Mouse (Mus musculus) intestine, embryonic 16.5 days (tissue): ENCODE measurements at regions not wholly inside any gene's neighbourhood (a gene's known extent, or its start where the extent isn't known, plus 50 kb on each side); places are given as distances from the start of the nearest gene placed in this dataset.

Source experiments
- ATAC-seq: fragments of 200-750 bp; cut with Nextera tagmentation; 2 replicates; pipeline ENCODE4 v1.8.0; 2017; ENCODE audit warnings: moderate TSS enrichment, moderate library complexity
- H3K27ac ChIP-seq: fragments of 300-500 bp; sonication (generic); 2 replicates; pipeline ENCODE4 v1.5.1; 2014; ENCODE audit warnings: mild to moderate bottlenecking, low read length
- H3K27me3 ChIP-seq: fragments of 300-500 bp; sonication (generic); replicated peaks from 2 replicates; pipeline ENCODE4 v1.6.1; 2014; ENCODE audit warnings: low read length, control low read depth, mixed read lengths; ENCODE audit not compliant: control insufficient read depth, insufficient read depth
- H3K36me3 ChIP-seq: fragments of 300-500 bp; sonication (generic); 2 replicates; pipeline ENCODE4 v1.6.1; 2014; ENCODE audit warnings: low read length, control low read depth; ENCODE audit not compliant: control insufficient read depth, insufficient read depth
- H3K4me1 ChIP-seq: fragments of 300-500 bp; sonication (generic); 2 replicates; pipeline ENCODE4 v1.6.1; 2014; ENCODE audit warnings: low read length, control low read depth, mixed read lengths; ENCODE audit not compliant: control insufficient read depth, insufficient read depth
- H3K4me2 ChIP-seq: fragments of 300-500 bp; sonication (generic); 2 replicates; pipeline ENCODE4 v1.6.1; 2014; ENCODE audit warnings: low read depth, low read length, control low read depth
- H3K4me3 ChIP-seq: fragments of 300-500 bp; sonication (generic); 2 replicates; pipeline ENCODE4 v1.5.1; 2014; ENCODE audit warnings: mild to moderate bottlenecking, low read length
- H3K9ac ChIP-seq: fragments of 300-500 bp; sonication (generic); 2 replicates; pipeline ENCODE4 v1.6.1; 2014; ENCODE audit warnings: low read depth, low read length
- H3K9me3 ChIP-seq: fragments of 300-500 bp; sonication (generic); 2 replicates; pipeline ENCODE4 v1.6.1; 2016; ENCODE audit warnings: low read length, control low read depth; ENCODE audit not compliant: control insufficient read depth
- WGBS: fragments of 180-500 bp; shearing (Covaris S2); extraction: QIAGEN DNeasy Blood & Tissue Kit; methylation state at CpG from one replicate; pipeline ENCODE4 v1.1.7; 2014; 5-methylcytosine and 5-hydroxymethylcytosine counted together

DNA sequence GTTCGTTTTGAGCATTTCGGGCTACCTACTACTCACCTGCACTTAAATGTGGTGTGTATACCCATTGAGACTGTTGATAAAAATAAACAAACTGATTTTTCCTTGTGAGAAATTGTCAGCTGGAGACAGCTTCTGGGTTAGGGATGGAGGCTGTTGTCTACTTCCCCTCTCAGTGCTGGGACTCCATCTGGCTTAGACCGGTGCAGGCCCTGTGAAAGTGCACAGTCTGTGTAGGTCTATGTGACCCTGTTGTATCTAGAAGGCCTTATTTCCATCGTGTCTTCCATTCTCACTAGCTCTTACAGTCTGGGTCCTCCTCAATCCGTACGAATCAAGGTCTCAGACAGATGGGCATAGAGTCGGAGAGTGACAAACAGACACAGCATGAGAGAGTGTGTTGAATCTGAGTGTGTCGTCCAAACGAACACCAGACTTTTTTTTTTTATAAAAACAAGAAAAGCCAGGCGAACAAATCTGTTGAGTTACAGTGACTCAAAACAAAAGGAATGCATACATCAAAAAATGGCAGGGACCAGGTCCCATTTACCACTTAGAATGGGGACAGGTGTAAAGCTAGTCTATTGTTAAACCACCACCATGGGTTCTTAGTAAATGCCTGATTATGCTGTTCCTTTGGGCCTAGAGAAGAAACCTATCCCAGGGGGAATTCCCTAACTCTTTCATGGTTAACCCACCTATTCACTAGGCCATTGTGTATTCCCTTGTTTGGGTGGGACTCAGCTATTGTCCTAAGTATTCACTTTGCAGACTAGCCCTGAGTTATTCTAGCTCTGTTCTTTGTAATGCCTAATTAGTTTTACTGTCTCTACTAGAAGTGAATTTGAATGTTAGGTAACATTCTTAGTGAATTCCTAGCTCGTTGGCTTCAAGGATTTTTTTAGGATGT is 69.1 kb upstream of the Pax1 start:
- H3K27ac ChIP-seq = no peak overlapping the region
- WGBS = 65% methylated on average over 11 of the region's 11 CpGs
- no peak for ATAC-seq
- no peak overlapping the region for H3K9ac ChIP-seq
- no peaks in the 10 kb centered on the region for H3K27me3 ChIP-seq
- no peak overlapping the region for H3K4me2 ChIP-seq
- no peaks in the 10 kb centered on the region for H3K4me1 ChIP-seq
- H3K4me3 ChIP-seq = no peak overlapping the region
- no peaks in the 10 kb centered on the region for H3K9me3 ChIP-seq
- H3K36me3 ChIP-seq = no peaks in the 10 kb centered on the region

DNA sequence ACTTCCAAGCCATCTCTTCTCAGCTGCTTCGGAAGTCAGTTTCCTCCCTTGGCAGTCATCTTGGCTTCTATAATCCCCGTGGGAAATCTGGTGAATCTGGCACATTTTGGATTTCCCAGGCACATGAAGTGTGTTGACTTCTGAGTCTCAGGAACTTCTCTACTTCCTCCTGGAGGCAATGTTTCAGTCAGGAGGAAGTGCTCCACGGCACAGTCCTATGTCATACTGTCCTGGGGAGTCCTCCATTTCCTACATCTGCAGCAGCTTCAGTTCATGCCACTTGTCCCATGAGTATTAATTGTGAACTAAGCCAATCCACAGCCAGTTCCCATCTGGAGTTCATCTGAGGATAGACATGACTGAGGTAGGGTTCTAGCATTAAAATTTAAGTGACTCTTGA is 78.3 kb upstream of the Pax1 start:
- no peak for ATAC-seq
- Histone ChIP-seq H3K36me3 (no peaks in the 10 kb centered on the region), H3K4me3 (no peak overlapping the region), H3K27me3 (no peaks in the 10 kb centered on the region), H3K4me2 (no peak overlapping the region), H3K9ac (no peak overlapping the region), H3K4me1 (no peaks in the 10 kb centered on the region), H3K9me3 (no peaks in the 10 kb centered on the region), H3K27ac (no peak overlapping the region)
- 65% methylated on average over 3 of the region's 3 CpGs for WGBS

DNA sequence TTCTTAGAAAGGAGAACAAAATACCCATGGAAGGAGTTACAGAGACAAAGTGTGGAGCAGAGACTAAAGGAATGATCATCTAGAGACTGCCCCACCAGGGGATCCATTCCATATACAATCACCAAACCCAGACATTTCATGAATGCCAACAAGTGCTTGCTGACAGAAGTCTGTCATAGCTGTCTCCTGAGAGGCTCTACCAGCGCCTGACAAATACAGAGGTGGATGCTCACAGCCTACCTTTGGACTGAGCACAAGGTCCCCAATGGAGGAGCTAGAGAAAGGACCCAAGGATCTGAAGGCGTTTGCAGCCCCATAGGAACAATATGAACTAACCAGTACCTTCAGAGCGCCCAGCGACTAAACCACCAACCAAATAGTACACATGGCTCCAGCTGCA is 83.6 kb upstream of the Nkx2-2 start:
- Histone ChIP-seq H3K36me3 (no peaks in the 10 kb centered on the region), H3K4me2 (no peak overlapping the region), H3K9ac (no peak overlapping the region), H3K9me3 (no peaks in the 10 kb centered on the region), H3K4me3 (no peak overlapping the region), H3K27me3 (no peaks in the 10 kb centered on the region), H3K27ac (no peak overlapping the region), H3K4me1 (no peaks in the 10 kb centered on the region)
- no peak for ATAC-seq
- 81% methylated on average over 4 of the region's 4 CpGs for WGBS

DNA sequence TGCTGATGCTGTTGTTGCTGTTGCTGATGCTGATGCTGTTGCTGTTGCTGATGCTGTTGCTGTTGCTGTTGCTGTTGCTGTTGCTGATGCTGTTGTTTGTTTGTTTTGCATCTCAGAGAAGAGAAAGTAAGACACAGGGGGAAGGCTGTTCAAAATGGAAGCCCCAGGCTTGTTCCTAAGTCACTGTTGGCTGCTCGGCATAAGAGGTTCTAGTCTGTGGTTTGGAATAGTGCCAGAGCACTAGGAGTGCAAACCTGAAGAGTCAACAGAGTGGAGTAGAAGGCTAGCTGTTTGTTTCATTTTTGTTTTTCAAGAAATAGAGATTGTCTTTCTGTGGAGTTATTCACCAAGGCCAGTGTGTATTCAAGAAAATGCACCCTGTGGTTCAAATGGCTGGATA is 75.1 kb upstream of the Nkx2-2 start:
- Histone ChIP-seq H3K4me2 (no peak overlapping the region), H3K4me1 (no peaks in the 10 kb centered on the region), H3K27me3 (no peaks in the 10 kb centered on the region), H3K4me3 (no peak overlapping the region), H3K36me3 (no peaks in the 10 kb centered on the region), H3K9ac (no peak overlapping the region), H3K27ac (no peak overlapping the region), H3K9me3 (no peaks in the 10 kb centered on the region)
- 47% methylated on average over 1 of the region's 1 CpGs for WGBS
- ATAC-seq = no peak

DNA sequence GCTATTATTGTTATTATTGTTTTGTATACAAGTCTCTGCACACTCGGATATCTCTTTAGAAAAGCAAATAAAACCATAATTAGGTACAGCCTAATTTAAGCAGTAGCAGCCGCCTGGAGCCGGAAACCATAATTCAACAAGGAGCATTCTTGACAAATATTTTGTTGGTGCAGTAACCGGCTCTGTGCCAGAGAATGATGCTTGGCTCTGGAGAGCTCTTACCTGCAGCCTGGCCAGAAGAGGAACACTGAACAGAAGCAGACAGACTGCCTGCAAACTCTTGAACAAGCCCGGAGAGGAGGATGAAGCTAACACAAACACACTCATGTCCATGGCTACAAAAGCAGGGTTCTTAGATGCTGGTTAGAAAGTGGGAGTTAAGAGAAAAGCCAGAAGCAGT is 73.9 kb upstream of the Nkx2-2 start:
- no peak overlapping the region for H3K4me2 ChIP-seq
- H3K9me3 ChIP-seq = no peaks in the 10 kb centered on the region
- H3K4me3 ChIP-seq = no peak overlapping the region
- no peak for ATAC-seq
- no peak overlapping the region for H3K9ac ChIP-seq
- no peaks in the 10 kb centered on the region for H3K36me3 ChIP-seq
- no peaks in the 10 kb centered on the region for H3K4me1 ChIP-seq
- no peak overlapping the region for H3K27ac ChIP-seq
- WGBS = 59% methylated on average over 5 of the region's 5 CpGs
- H3K27me3 ChIP-seq = no peaks in the 10 kb centered on the region

DNA sequence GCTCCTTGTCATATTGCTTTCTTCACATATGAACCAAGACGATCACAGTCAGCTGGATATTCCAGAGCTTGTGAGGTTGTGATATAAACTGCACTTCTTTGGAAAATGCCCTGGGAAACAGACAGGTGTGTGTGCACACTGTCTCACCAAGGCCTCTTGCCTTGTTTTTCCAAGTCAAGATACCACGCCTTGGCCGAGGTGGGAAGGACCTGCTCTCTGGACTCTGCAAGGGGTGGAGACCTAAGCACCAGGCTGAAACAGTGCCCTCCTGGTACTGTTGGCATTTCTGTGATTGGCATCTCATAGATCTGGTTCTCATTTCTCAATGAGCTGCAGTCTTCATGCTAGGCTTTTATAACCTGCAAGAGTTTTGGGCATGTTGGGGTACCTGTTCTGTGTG is 73.2 kb upstream of the Nkx2-2 start:
- H3K36me3 ChIP-seq = no peaks in the 10 kb centered on the region
- H3K4me2 ChIP-seq = no peak overlapping the region
- 70% methylated on average over 3 of the region's 3 CpGs for WGBS
- no peaks in the 10 kb centered on the region for H3K9me3 ChIP-seq
- H3K9ac ChIP-seq = no peak overlapping the region
- no peak overlapping the region for H3K27ac ChIP-seq
- no peaks in the 10 kb centered on the region for H3K27me3 ChIP-seq
- peak; percentile 55; the same call in 1 of the 2 replicates for ATAC-seq
- H3K4me3 ChIP-seq = no peak overlapping the region
- no peaks in the 10 kb centered on the region for H3K4me1 ChIP-seq

DNA sequence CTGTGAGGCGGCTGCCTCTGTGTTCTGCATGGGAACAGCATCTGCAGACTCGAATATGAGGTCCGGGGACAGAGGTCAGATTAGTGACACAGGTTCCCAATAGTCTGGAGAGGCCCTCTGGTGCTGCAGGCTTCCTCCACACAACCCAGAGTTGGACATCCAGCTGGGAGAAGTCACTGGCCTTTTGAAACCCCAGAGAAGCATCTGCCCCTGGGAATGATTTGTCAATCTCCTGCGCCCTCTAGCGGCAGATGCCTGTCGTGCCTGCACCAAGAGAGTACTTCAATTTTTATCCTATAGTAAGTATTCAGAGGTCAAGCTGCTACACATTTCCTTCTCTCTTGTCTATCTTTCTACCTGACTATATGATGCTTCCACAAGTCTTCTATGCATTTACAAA is 62.7 kb upstream of the Nkx2-2 start:
- Histone ChIP-seq H3K27ac (no peak overlapping the region), H3K9me3 (no peaks in the 10 kb centered on the region), H3K9ac (no peak overlapping the region), H3K36me3 (no peaks in the 10 kb centered on the region), H3K4me3 (no peak overlapping the region), H3K4me2 (no peak overlapping the region), H3K27me3 (no peaks in the 10 kb centered on the region), H3K4me1 (no peaks in the 10 kb centered on the region)
- ATAC-seq = peak; percentile 50; the same call in 1 of the 2 replicates
- 20% methylated on average over 6 of the region's 6 CpGs for WGBS

DNA sequence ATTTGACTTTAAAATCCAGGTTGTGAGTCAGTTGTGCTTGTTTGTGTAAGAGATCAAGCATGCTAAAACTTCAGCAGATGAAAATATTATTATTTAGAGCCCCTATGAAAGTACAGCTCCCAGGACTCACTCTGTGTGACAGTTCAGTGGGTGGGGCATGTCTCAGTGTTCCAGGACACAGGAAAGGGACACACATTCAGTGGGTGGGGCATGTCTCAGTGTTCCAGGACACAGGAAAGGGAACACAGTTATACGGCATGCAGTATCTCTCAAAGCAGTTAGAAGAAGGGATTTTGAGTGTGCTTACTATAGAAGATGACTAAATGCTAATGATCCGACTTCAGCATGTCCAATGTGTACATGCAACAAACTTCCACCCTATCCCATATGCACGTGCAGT is 60.9 kb upstream of the Nkx2-2 start:
- WGBS = 66% methylated on average over 3 of the region's 3 CpGs
- Histone ChIP-seq H3K4me1 (no peaks in the 10 kb centered on the region), H3K4me3 (no peak overlapping the region), H3K27me3 (no peaks in the 10 kb centered on the region), H3K9me3 (no peaks in the 10 kb centered on the region), H3K27ac (no peak overlapping the region), H3K4me2 (no peak overlapping the region), H3K36me3 (no peaks in the 10 kb centered on the region), H3K9ac (no peak overlapping the region)
- ATAC-seq = no peak

DNA sequence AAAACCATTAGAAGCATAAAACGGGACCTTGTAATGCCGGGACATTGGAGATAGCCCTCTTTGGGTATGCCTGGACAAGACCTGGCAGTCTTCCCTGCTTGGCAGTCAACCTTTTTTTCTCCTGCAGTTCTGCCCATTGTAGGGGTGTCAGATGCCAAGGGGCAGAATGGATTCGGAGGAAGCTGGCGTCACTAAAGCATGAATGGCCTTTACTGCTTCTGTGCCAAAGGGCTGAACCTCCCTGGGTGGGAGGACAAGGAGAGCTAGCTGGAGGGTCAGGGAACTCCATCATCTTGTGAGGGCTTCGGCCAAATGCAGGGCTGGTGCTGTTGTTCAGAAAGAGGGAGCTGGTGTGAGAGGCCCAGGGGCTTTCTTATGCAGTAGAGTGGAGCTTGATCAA is 60.1 kb upstream of the Nkx2-2 start:
- 59% methylated on average over 5 of the region's 5 CpGs for WGBS
- ATAC-seq = no peak

More for the DNA sequence above, 60.1 kb upstream of the Nkx2-2 start:
- Histone ChIP-seq H3K4me3 (no peak overlapping the region), H3K27me3 (no peaks in the 10 kb centered on the region), H3K4me2 (no peak overlapping the region), H3K4me1 (no peaks in the 10 kb centered on the region), H3K9ac (no peak overlapping the region), H3K9me3 (no peaks in the 10 kb centered on the region), H3K27ac (no peak overlapping the region), H3K36me3 (no peaks in the 10 kb centered on the region)
